Mouse (Mus musculus): Measurements from ENCODE around the gene C530025M09Rik. TPM values are rescaled to one million over a fixed set of nuclear protein-coding genes. Genes with fewer than 3 reads are reported as not detected.

Gene C530025M09Rik
- total RNA-seq, 2 experiments from 2014 or later, result not detected

DNA sequence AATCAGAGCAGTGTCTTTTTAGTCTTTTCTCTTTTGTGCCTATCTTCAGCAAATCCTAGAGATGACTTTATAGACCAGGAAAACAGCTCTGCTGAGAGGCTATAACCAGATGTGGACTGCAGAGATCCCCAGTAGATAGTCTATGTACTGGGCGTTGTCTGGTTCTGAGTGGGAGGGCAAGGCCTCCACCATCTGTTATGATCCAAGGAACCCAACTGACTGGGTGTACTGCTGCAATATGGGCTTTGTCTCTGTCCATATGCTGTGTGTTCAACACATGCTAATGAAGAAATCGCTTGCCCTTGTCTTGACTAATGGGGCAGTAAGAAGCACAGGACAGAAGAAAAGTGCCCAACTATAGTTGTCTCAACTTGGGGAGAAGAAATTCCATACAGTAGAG lies 25.8 kb downstream of the C530025M09Rik start:
- intact Hi-C loops (cut with DNase I), result no loop called here

DNA sequence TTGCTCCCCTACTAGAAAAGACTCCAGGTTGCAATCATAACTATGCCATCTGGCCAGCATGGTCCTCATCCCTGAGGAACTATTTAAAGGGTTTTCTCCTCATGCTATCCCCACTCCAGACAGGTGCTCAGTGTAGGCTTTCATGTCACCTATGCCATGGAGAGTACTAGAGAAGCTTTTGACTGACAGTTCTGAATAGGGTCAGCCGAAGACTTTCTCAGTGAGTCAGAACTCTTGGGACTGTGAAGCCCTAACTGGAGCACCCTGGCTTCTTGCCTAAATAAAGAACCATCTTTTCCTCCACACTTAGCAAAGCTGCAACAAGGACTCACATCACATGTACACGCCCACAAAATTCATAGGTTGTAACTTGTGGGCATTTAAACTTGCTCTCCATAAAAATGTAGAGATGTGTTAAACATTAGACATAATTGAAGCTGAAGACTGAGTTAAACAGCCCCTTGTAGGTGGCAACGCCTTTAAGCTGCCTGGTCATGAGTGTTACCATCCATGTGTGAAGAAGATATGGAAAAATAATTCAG lies 26.3 kb downstream of the C530025M09Rik start:
- intact Hi-C loops (cut with DNase I), result no loop called here
- DNase-seq, result no peak

More for the DNA sequence above, 25.8 kb downstream of the C530025M09Rik start:
- DNase-seq, result no peak

DNA sequence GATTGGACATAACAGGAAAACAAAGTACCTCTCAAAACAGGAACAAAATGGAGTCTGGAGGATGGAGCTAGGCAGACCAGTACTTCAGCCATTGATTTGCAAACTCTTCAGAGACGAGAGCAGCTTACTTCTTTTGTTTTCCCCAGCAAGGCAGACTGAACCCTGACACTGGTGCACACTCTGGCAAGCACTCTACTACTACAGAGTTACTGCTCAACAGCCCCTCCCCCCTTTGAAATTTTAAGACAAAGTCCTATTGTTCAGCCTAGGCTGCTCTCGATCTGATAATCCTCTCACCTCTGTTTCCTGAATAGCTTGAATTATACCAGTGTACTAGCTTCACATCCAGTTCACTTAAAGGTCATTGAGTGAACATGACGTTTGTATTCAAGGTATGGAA lies 32.4 kb downstream of the C530025M09Rik start:
- DNase-seq, result no peak
- intact Hi-C loops (cut with DNase I), result no loop called here

Other genes starting within 250 kb of the C530025M09Rik start
- gene Syndig1, start 2.0 kb downstream of the C530025M09Rik start, total RNA-seq (2021), result under 1 TPM in 1 of 2 experiments, not detected in 1; 0.14 TPM